Mouse (Mus musculus): Measurements from ENCODE around the gene Pank4.

- TF ChIP-seq CTCF (conservative IDR thresholded peaks at IDR 0.05; ENCODE audit: insufficient read depth, insufficient read length, low read depth, low read length) (no peak), POLR2A (IDR thresholded peaks at IDR 0.05; ENCODE audit: low read depth, low read length) (no peak)
These were observed 21.1 kb upstream of the Pank4 start for GRCm38 (mm10) chr4:154942632-154943322.
